Mouse (Mus musculus) hindbrain, embryonic 12.5 days (tissue): ENCODE results near the gene Dtx3l. TPM values are rescaled to one million over a fixed set of nuclear protein-coding genes. Genes with fewer than 3 reads are reported as not detected.
"Not testable (repeated sequence)": the region's sequence is repeated elsewhere in the genome, so short reads cannot be mapped to it uniquely, and the experiment has no call there.

Experiments
- ATAC-seq: fragments of 200-750 bp; cut with Nextera tagmentation; 2 replicates; pipeline ENCODE4 v1.8.0; 2017; ENCODE audit warnings: moderate TSS enrichment; ENCODE audit not compliant: low FRiP score
- H3K27ac ChIP-seq: fragments of 300-500 bp; sonication (generic); 2 replicates; pipeline ENCODE4 v1.5.1; 2016; ENCODE audit warnings: mild to moderate bottlenecking
- H3K27me3 ChIP-seq: fragments of 300-500 bp; sonication (generic); 2 replicates; pipeline ENCODE4 v1.6.1; 2016; ENCODE audit warnings: mild to moderate bottlenecking
- H3K36me3 ChIP-seq: fragments of 300-500 bp; sonication (generic); 2 replicates; pipeline ENCODE4 v1.6.1; 2016; ENCODE audit warnings: mild to moderate bottlenecking
- H3K4me1 ChIP-seq: fragments of 300-500 bp; sonication (generic); 2 replicates; pipeline ENCODE4 v1.6.1; 2016
- H3K4me2 ChIP-seq: fragments of 300-500 bp; sonication (generic); replicated peaks from 2 replicates; pipeline ENCODE4 v1.6.1; 2016; ENCODE audit warnings: mild to moderate bottlenecking
- H3K4me3 ChIP-seq: fragments of 300-500 bp; sonication (generic); 2 replicates; pipeline ENCODE4 v1.5.1; 2016; ENCODE audit warnings: mild to moderate bottlenecking
- H3K9ac ChIP-seq: fragments of 300-500 bp; sonication (generic); 2 replicates; pipeline ENCODE4 v1.6.1; 2016; ENCODE audit warnings: mild to moderate bottlenecking, moderate library complexity
- H3K9me3 ChIP-seq: fragments of 300-500 bp; sonication (generic); replicated peaks from 2 replicates; pipeline ENCODE4 v1.6.1; 2016; ENCODE audit warnings: mild to moderate bottlenecking
- WGBS: fragments of 180-500 bp; shearing (Covaris S2); methylation state at CpG from one replicate; pipeline ENCODE4 v1.1.7; 2016; 5-methylcytosine and 5-hydroxymethylcytosine counted together
- polyA plus RNA-seq: library from polyadenylated mRNA; unstranded; fragments of >200 nt; fragmentation: Nextera tagmentation; extraction: Ambion mirVana; gene quantifications from 2 replicates; pipeline ENCODE4 v1.2.1, GENCODE M21; 2016

Dtx3l gene
- polyA plus RNA-seq, 1 experiment from 2014 or later, result 2.0 TPM

- Histone ChIP-seq H3K4me2 (no peak overlapping the region), H3K9ac (no peak overlapping the region), H3K9me3 (no peaks in the 10 kb centered on the region), H3K27ac (no peak overlapping the region), H3K4me3 (no peak overlapping the region), H3K27me3 (no peaks in the 10 kb centered on the region), H3K36me3 (no peaks in the 10 kb centered on the region), H3K4me1 (no peaks in the 10 kb centered on the region)
- 69% methylated on average over 5 of the region's 5 CpGs for WGBS
- no peak for ATAC-seq
These were observed 27.6 kb upstream of the Dtx3l start for GRCm38 (mm10) chr16:35966411-35967115.

- H3K4me1 ChIP-seq, H3K4me3 ChIP-seq, ATAC-seq, H3K9me3 ChIP-seq, H3K27ac ChIP-seq, H3K36me3 ChIP-seq, H3K27me3 ChIP-seq, H3K9ac ChIP-seq, H3K4me2 ChIP-seq: not testable (repeated sequence)
- 81% methylated on average over 4 of the region's 4 CpGs for WGBS
These were observed 27.0 kb upstream of the Dtx3l start for GRCm38 (mm10) chr16:35965991-35966390.

- ATAC-seq, result no peak
These were observed 13.7 kb upstream of the Dtx3l start for GRCm38 (mm10) chr16:35952628-35953130.

GRCm38 (mm10) chr16:35951216-35951615 is 12.3 kb upstream of the Dtx3l start:
- Histone ChIP-seq H3K36me3 (no peaks in the 10 kb centered on the region), H3K27ac (no peak overlapping the region), H3K4me2 (no peak overlapping the region), H3K27me3 (no peaks in the 10 kb centered on the region), H3K9ac (no peak overlapping the region), H3K9me3 (no peaks in the 10 kb centered on the region), H3K4me1 (no peaks in the 10 kb centered on the region), H3K4me3 (no peak overlapping the region)
- 91% methylated on average over 3 of the region's 3 CpGs for WGBS
- no peak for ATAC-seq

More at GRCm38 (mm10) chr16:35952628-35953130, 13.7 kb upstream of the Dtx3l start:
- H3K27ac ChIP-seq, result no peak overlapping the region
- H3K36me3 ChIP-seq, result no peaks in the 10 kb centered on the region
- no peaks in the 10 kb centered on the region for H3K9me3 ChIP-seq
- WGBS, result 88% methylated on average over 5 of the region's 5 CpGs
- H3K27me3 ChIP-seq, result no peaks in the 10 kb centered on the region
- no peaks in the 10 kb centered on the region for H3K4me1 ChIP-seq
- H3K9ac ChIP-seq, result no peak overlapping the region
- H3K4me2 ChIP-seq, result no peak overlapping the region
- no peak overlapping the region for H3K4me3 ChIP-seq

GRCm38 (mm10) chr16:35949264-35949663 is 10.3 kb upstream of the Dtx3l start:
- ATAC-seq, result no peak
- Histone ChIP-seq H3K9ac (no peak overlapping the region), H3K4me3 (no peak overlapping the region), H3K27me3 (no peaks in the 10 kb centered on the region), H3K4me2 (no peak overlapping the region), H3K27ac (no peak overlapping the region), H3K4me1 (no peaks in the 10 kb centered on the region), H3K36me3 (no peaks in the 10 kb centered on the region), H3K9me3 (no peaks in the 10 kb centered on the region)
- 91% methylated on average over 5 of the region's 5 CpGs for WGBS

GRCm38 (mm10) chr16:35941382-35941781 is 2.4 kb upstream of the Dtx3l start:
- H3K4me3 ChIP-seq, result no peak overlapping the region
- no peak overlapping the region for H3K9ac ChIP-seq
- no peaks in the 10 kb centered on the region for H3K9me3 ChIP-seq
- H3K4me2 ChIP-seq, result no peak overlapping the region
- no peak overlapping the region for H3K27ac ChIP-seq
- WGBS, result 86% methylated on average over 7 of the region's 7 CpGs
- H3K4me1 ChIP-seq, result peaks cover 6% of the 10 kb centered on the region
- no peaks in the 10 kb centered on the region for H3K36me3 ChIP-seq
- H3K27me3 ChIP-seq, result peaks cover 24% of the 10 kb centered on the region
- no peak for ATAC-seq

- ATAC-seq, result peak; percentile 46; the same call in 1 of the 2 replicates
- peaks cover 6% of the 10 kb centered on the region for H3K4me1 ChIP-seq
- WGBS, result 17% methylated on average over 9 of the region's 9 CpGs
- peaks cover 27% of the 10 kb centered on the region for H3K27me3 ChIP-seq
- no peak overlapping the region for H3K9ac ChIP-seq
- peak overlapping the region; percentile 80 for H3K4me2 ChIP-seq
- no peak overlapping the region for H3K27ac ChIP-seq
- no peak overlapping the region for H3K4me3 ChIP-seq
- H3K36me3 ChIP-seq, result no peaks in the 10 kb centered on the region
- H3K9me3 ChIP-seq, result no peaks in the 10 kb centered on the region
These were observed 739 bp upstream of the Dtx3l start for GRCm38 (mm10) chr16:35939690-35940089.

- H3K9ac ChIP-seq, result peak overlapping the region; percentile 57
- 9% methylated on average over 6 of the region's 6 CpGs for WGBS
These were observed 310 bp upstream of the Dtx3l start for GRCm38 (mm10) chr16:35939261-35939660.

GRCm38 (mm10) chr16:35933181-35933580 is 5.8 kb downstream of the Dtx3l start:
- no peak overlapping the region for H3K4me3 ChIP-seq
- H3K27ac ChIP-seq, result no peak overlapping the region
- no peak overlapping the region for H3K4me2 ChIP-seq
- no peaks in the 10 kb centered on the region for H3K36me3 ChIP-seq
- no peaks in the 10 kb centered on the region for H3K9me3 ChIP-seq
- H3K27me3 ChIP-seq, result 0 out of 2 replicates have a peak, but pooled peaks cover 9% of the 10 kb centered on the region
- no peak for ATAC-seq
- H3K4me1 ChIP-seq, result no peaks in the 10 kb centered on the region
- H3K9ac ChIP-seq, result no peak overlapping the region
- 86% methylated on average over 10 of the region's 10 CpGs for WGBS

More at GRCm38 (mm10) chr16:35939261-35939660, 310 bp upstream of the Dtx3l start:
- H3K36me3 ChIP-seq, result no peaks in the 10 kb centered on the region
- no peak overlapping the region for H3K27ac ChIP-seq
- peak overlapping the region; percentile 80 for H3K4me2 ChIP-seq
- peak overlapping the region; percentile 55 for H3K4me3 ChIP-seq
- H3K9me3 ChIP-seq, result no peaks in the 10 kb centered on the region
- no peak for ATAC-seq
- H3K4me1 ChIP-seq, result peaks cover 6% of the 10 kb centered on the region
- H3K27me3 ChIP-seq, result peaks cover 27% of the 10 kb centered on the region

- 87% methylated on average over 19 of the region's 19 CpGs for WGBS
- H3K9me3 ChIP-seq, result no peaks in the 10 kb centered on the region
- 0 out of 2 replicates have a peak, but pooled peaks cover 6% of the 10 kb centered on the region for H3K27me3 ChIP-seq
- no peak overlapping the region for H3K9ac ChIP-seq
- H3K4me3 ChIP-seq, result no peak overlapping the region
- no peak for ATAC-seq
- H3K36me3 ChIP-seq, result no peaks in the 10 kb centered on the region
- no peaks in the 10 kb centered on the region for H3K4me1 ChIP-seq
- no peak overlapping the region for H3K27ac ChIP-seq
- H3K4me2 ChIP-seq, result no peak overlapping the region
These were observed 6.5 kb downstream of the Dtx3l start for GRCm38 (mm10) chr16:35932179-35933055.

GRCm38 (mm10) chr16:35924341-35924740 is 14.6 kb downstream of the Dtx3l start:
- no peak overlapping the region for H3K4me3 ChIP-seq
- no peaks in the 10 kb centered on the region for H3K9me3 ChIP-seq
- no peak for ATAC-seq
- no peak overlapping the region for H3K27ac ChIP-seq
- no peaks in the 10 kb centered on the region for H3K4me1 ChIP-seq
- H3K27me3 ChIP-seq, result no peaks in the 10 kb centered on the region
- H3K36me3 ChIP-seq, result no peaks in the 10 kb centered on the region
- no peak overlapping the region for H3K9ac ChIP-seq
- 89% methylated on average over 5 of the region's 5 CpGs for WGBS
- H3K4me2 ChIP-seq, result no peak overlapping the region

- H3K4me1 ChIP-seq, result no peaks in the 10 kb centered on the region
- no peak overlapping the region for H3K4me2 ChIP-seq
- H3K9ac ChIP-seq, result no peak overlapping the region
- ATAC-seq, result no peak
- no peaks in the 10 kb centered on the region for H3K9me3 ChIP-seq
- no peaks in the 10 kb centered on the region for H3K27me3 ChIP-seq
- no peak overlapping the region for H3K27ac ChIP-seq
- WGBS, result 84% methylated on average over 7 of the region's 7 CpGs
- no peak overlapping the region for H3K4me3 ChIP-seq
- no peaks in the 10 kb centered on the region for H3K36me3 ChIP-seq
These were observed 15.3 kb downstream of the Dtx3l start for GRCm38 (mm10) chr16:35923546-35924198.
